Mouse (Mus musculus) heart, postnatal 0 days (tissue): ENCODE results near the gene Clp1.

Experiments used
- CTCF ChIP-seq: IDR thresholded peaks from 2 replicates; pipeline ENCODE4 v1.5.1; 2016; ENCODE audit warnings: antibody characterized with exemption, control low read depth, low read depth
- EP300 ChIP-seq: IDR thresholded peaks from 2 replicates; pipeline ENCODE4 v1.6.1; 2016; ENCODE audit warnings: antibody characterized with exemption, low read depth

DNA sequence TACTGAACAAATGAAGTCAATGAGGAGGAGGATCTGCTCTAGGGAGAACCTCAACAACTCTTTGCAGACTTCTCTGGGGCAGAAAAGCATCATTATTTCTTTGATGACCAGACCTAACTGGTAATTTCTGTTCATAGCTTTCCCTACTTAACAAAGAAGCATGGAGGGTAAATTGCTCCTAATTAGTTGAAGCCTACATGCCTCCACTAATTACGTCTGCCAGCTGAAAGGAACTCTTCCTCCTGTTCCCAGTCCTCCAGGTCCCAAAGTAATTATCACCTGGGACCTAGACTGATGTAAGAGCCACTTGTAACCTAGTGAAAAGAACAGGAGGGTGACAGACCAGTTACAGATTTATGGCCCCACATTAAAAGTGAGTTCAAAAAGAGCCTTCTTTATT is 19.6 kb downstream of the Clp1 start:
- TF ChIP-seq CTCF: no peak
- TF ChIP-seq EP300: no peak
